Mouse (Mus musculus): ENCODE measurements at regions not wholly inside any gene's neighbourhood (a gene's known extent, or its start where the extent isn't known, plus 50 kb on each side); places are given as distances from the start of the nearest gene placed in this dataset.
"Not testable (repeated sequence)": the region's sequence is repeated elsewhere in the genome, so short reads cannot be mapped to it uniquely, and the experiment has no call there.

DNA sequence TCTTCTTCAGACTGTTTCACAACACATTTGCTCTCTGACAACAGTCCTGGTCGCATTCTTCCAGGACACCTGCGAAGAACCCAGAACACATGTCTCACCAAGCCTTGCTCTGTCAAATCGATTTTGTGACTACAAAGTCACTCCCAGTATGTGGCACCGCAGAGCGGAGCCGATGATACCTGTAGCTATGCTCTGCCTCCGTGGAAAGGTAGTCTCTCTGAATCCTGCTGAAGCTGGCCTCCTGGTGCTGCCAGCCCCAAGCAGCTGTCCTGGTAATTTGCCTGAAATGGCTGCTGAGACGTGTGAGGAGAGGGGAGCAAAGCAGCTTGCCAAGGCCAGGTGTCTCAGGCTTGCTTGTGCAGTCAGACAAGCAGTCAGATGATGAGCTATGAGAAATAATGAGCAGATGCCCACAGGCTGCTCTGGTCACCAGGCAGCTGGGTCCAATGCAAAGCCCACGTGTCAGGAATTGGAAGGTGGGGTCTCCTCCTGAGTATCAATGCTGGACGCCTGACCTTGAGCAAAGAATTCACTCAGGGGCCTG, 100.4 kb upstream of the Nmnat3 start:
- no peak for ATAC-seq (ENCODE audit: low FRiP score)

GRCm38 (mm10) chr9:98194356-98194755, 92.9 kb upstream of the Nmnat3 start:
- 94% methylated on average over 2 of the region's 2 CpGs for WGBS
- no peak for ATAC-seq (ENCODE audit: low FRiP score)

More for the DNA sequence above, 100.4 kb upstream of the Nmnat3 start:
- 74% methylated on average over 10 of the region's 10 CpGs for WGBS
- no peaks in the 10 kb centered on the region for H3K9me3 ChIP-seq
- no peak overlapping the region for H3K4me3 ChIP-seq
- no peak overlapping the region for H3K27ac ChIP-seq
- H3K4me2 ChIP-seq = no peak overlapping the region
- H3K9ac ChIP-seq = no peak overlapping the region
- peaks cover 5% of the 10 kb centered on the region; the same call in 1 of the 2 replicates for H3K4me1 ChIP-seq (replicated peaks)
- H3K27me3 ChIP-seq = no peaks in the 10 kb centered on the region
- H3K36me3 ChIP-seq = no peaks in the 10 kb centered on the region

GRCm38 (mm10) chr9:98218824-98219223, 68.4 kb upstream of the Nmnat3 start:
- Histone ChIP-seq H3K36me3 (no peaks in the 10 kb centered on the region), H3K9ac (no peak overlapping the region), H3K4me3 (no peak overlapping the region), H3K4me1 (replicated peaks) (0 out of 2 replicates have a peak, but pooled peaks cover 11% of the 10 kb centered on the region), H3K4me2 (no peak overlapping the region), H3K9me3 (no peaks in the 10 kb centered on the region), H3K27me3 (no peaks in the 10 kb centered on the region), H3K27ac (no peak overlapping the region)
- WGBS = 62% methylated on average over 2 of the region's 2 CpGs
- no peak for ATAC-seq (ENCODE audit: low FRiP score)

More at GRCm38 (mm10) chr9:98194356-98194755, 92.9 kb upstream of the Nmnat3 start:
- H3K27me3 ChIP-seq = no peaks in the 10 kb centered on the region
- H3K4me1 ChIP-seq (replicated peaks) = no peaks in the 10 kb centered on the region
- no peak overlapping the region for H3K4me2 ChIP-seq
- no peak overlapping the region for H3K4me3 ChIP-seq
- no peak overlapping the region for H3K9ac ChIP-seq
- H3K36me3 ChIP-seq = no peaks in the 10 kb centered on the region
- H3K27ac ChIP-seq = no peak overlapping the region
- H3K9me3 ChIP-seq = no peaks in the 10 kb centered on the region

GRCm38 (mm10) chr9:98220367-98220766, 66.9 kb upstream of the Nmnat3 start:
- Histone ChIP-seq H3K27ac (peak overlapping the region; percentile 63), H3K9ac (no peak overlapping the region), H3K4me3 (no peak overlapping the region), H3K36me3 (no peaks in the 10 kb centered on the region), H3K9me3 (no peaks in the 10 kb centered on the region), H3K27me3 (no peaks in the 10 kb centered on the region), H3K4me2 (no peak overlapping the region), H3K4me1 (replicated peaks) (0 out of 2 replicates have a peak, but pooled peaks cover 11% of the 10 kb centered on the region)
- ATAC-seq (ENCODE audit: low FRiP score) = 0 out of 2 replicates have a peak, but pooled peaks have one; percentile 36
- 48% methylated on average over 8 of the region's 8 CpGs for WGBS

DNA sequence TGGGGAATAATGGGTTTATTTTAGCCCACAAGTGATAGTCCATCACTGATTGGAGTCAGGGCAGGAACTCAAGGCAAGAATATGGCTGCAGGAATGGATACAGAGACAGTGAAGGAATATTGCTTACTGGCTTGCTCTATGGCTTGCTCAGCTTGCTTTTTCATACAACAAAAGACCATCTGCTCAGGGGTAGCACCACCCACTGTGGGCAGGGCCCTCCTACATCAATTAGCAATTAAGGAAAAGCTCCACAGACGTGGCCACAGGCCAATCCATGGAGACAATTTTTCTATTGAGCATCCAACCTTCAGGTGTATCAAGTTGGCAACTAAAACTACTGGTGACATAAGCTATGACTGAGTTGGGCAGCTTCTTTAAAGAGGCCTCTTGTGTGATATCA, 65.5 kb upstream of the Nmnat3 start:
- H3K9me3 ChIP-seq = no peaks in the 10 kb centered on the region
- H3K27me3 ChIP-seq = no peaks in the 10 kb centered on the region
- no peak overlapping the region for H3K27ac ChIP-seq
- H3K4me2 ChIP-seq = no peak overlapping the region
- no peaks in the 10 kb centered on the region for H3K36me3 ChIP-seq
- ATAC-seq (ENCODE audit: low FRiP score) = no peak
- no peak overlapping the region for H3K9ac ChIP-seq
- H3K4me1 ChIP-seq (replicated peaks) = 0 out of 2 replicates have a peak, but pooled peaks cover 11% of the 10 kb centered on the region
- WGBS = 5% methylated on average over 1 of the region's 1 CpGs
- H3K4me3 ChIP-seq = no peak overlapping the region

- no peak for ATAC-seq (ENCODE audit: low FRiP score)
- Histone ChIP-seq H3K4me1 (replicated peaks) (no peaks in the 10 kb centered on the region), H3K36me3 (no peaks in the 10 kb centered on the region), H3K27me3 (no peaks in the 10 kb centered on the region), H3K27ac (no peak overlapping the region), H3K9me3 (no peaks in the 10 kb centered on the region), H3K9ac (no peak overlapping the region), H3K4me2 (no peak overlapping the region), H3K4me3 (no peak overlapping the region)
- WGBS = 89% methylated on average over 3 of the region's 3 CpGs
Observed at GRCm38 (mm10) chr9:98228226-98228625, 59.0 kb upstream of the Nmnat3 start.

DNA sequence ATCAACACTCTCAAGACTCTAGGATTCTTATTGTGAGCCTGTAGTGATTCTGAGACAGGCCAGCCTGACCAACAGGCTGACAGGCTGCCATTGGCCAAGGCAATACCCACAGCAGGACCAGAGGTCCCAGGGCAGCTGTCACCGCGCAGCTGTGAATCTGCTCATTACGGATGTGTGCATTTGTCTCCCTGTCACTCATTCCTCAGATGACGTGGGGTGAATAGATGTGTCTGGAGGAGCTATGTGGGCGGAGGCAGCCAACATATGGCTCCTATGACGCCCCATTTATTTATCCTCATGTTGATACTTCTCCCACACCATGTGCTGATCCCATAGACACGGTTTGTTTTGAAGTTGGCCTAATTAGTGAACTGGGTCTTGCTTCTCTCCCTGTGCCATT, 58.3 kb upstream of the Nmnat3 start:
- H3K27ac ChIP-seq = no peak overlapping the region
- no peak for ATAC-seq (ENCODE audit: low FRiP score)
- H3K9me3 ChIP-seq = no peaks in the 10 kb centered on the region
- H3K4me3 ChIP-seq = no peak overlapping the region
- H3K9ac ChIP-seq = no peak overlapping the region
- H3K4me2 ChIP-seq = no peak overlapping the region
- 54% methylated on average over 7 of the region's 7 CpGs for WGBS
- no peaks in the 10 kb centered on the region for H3K36me3 ChIP-seq
- H3K4me1 ChIP-seq (replicated peaks) = no peaks in the 10 kb centered on the region
- H3K27me3 ChIP-seq = no peaks in the 10 kb centered on the region

GRCm38 (mm10) chr9:98234731-98235130, 52.5 kb upstream of the Nmnat3 start:
- H3K9me3 ChIP-seq; H3K4me1 ChIP-seq (replicated peaks): not testable (repeated sequence)
- WGBS = 53% methylated on average over 2 of the region's 2 CpGs

More at GRCm38 (mm10) chr9:98234731-98235130, 52.5 kb upstream of the Nmnat3 start:
- H3K4me3 ChIP-seq; H3K27ac ChIP-seq; H3K36me3 ChIP-seq; H3K4me2 ChIP-seq; ATAC-seq (ENCODE audit: low FRiP score); H3K27me3 ChIP-seq; H3K9ac ChIP-seq: not testable (repeated sequence)

All from hindbrain, embryonic 13.5 days (tissue).